ENCODE assay signal across 19 mouse cellular contexts in the genomic region with DNA sequence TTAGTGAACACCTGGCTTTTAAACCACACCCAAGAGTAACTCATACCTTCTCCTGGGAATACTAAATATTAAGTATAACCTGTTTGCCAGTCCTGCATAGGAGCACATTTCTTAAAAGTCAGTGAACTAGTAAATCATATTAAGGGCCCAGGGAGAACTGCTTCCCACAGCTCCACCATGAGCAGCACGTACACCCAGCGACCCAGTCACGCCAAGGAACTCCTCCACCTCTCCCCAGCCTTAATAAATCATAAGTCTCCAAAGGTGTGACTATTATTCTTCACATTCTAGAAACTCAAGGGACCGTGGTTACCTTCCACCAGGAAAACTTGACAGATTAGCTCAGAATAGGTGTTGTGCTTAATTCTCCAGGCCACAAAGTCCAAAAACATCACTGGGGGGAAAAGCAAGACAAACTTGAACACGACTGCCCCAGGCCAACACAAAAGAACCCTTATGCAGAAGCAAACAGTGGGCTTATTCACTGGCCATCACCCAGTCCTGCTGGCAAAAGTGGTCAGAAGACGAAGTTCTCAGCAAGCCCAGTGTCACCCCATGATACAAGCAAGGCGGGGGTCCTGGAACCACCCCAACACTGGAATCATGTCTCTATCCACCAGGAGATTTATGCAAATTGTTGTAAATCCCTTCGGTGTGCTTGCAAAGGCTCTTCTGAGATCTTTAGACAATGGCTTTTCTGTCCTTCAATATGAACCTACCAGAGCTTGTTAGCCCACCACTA. TPM values are rescaled to one million over a fixed set of nuclear protein-coding genes. Genes with fewer than 3 reads are reported as not detected.
A peak's percentile ranks its signal among the peaks of the same experiment; 100 is the strongest.
DNase-seq lines count a peak whose midpoint lies in the region; ATAC-seq and TF ChIP-seq lines count a peak whose summit lies in the region.
"Had no signal": no experiment of that assay in that cellular context is flagged by ENCODE, and none has a peak within 500 bp of the region (broad histone marks: within the 10 kb centered on the region; RNA-seq: fewer than 3 reads in every experiment).

No protein-coding gene starts in this region.

- H3K9me3 ChIP-seq in limb, embryonic 12.5 days, result no peaks in the 10 kb centered on the region
- H3K9me3 ChIP-seq: hindbrain, embryonic 10.5 days; midbrain, embryonic 12.5 days had no signal

- no peaks in the 10 kb centered on the region for H3K27me3 ChIP-seq in limb, embryonic 12.5 days
- H3K27me3 ChIP-seq: midbrain, embryonic 12.5 days; Patski had no signal

- no peak overlapping the region for H3K4me2 ChIP-seq in limb, embryonic 12.5 days
- H3K4me2 ChIP-seq: midbrain, embryonic 12.5 days had no signal

- peak; percentile 24 for DNase-seq in cerebellum, adult 11-12 months
- DNase-seq in cerebellum, postnatal 4 days (ENCODE audit: low spot score in 2 of 2), result no peak
- DNase-seq in layer of hippocampus, adult 2 months (ENCODE audit: low spot score in 2 of 2), result peak; percentile 21 to 45
- DNase-seq in layer of hippocampus, adult 9-10 months (ENCODE audit: low spot score), result no peak
- DNase-seq in cerebellum, adult 9-11 months, result peak; percentile 20
- no peak for DNase-seq in urinary bladder, postnatal 14 days (ENCODE audit: low spot score)
- DNase-seq: adrenal gland, postnatal 14 days; gastrocnemius, postnatal 36 days; kidney, adult 11 months; kidney, postnatal 10 days; liver had no signal

- no peaks in the 10 kb centered on the region for H3K36me3 ChIP-seq in limb, embryonic 12.5 days
- H3K36me3 ChIP-seq: midbrain, embryonic 12.5 days had no signal

- no peak overlapping the region for H3K9ac ChIP-seq in limb, embryonic 12.5 days (replicated peaks)
- H3K9ac ChIP-seq: midbrain, embryonic 12.5 days had no signal

- peaks cover 31% of the 10 kb centered on the region for H3K4me1 ChIP-seq in limb, embryonic 12.5 days (replicated peaks)
- H3K4me1 ChIP-seq: midbrain, embryonic 12.5 days had no signal

- ATAC-seq in limb, embryonic 12.5 days (ENCODE audit: insufficient number of reproducible peaks, insufficient read depth, low FRiP score, low TSS enrichment, low read depth), result no peak
- no peak for ATAC-seq in megakaryocyte progenitor cell, adult 5-6 weeks (replicated peaks; ENCODE audit: poor library complexity)
- ATAC-seq: CD4-positive, CD25-positive, alpha-beta regulatory T cell, adult 4 months; forebrain, embryonic 14.5 days; lung, postnatal 0 days; Patski had no signal

- no peak overlapping the region for H3K4me3 ChIP-seq in layer of hippocampus, adult 2 months
- no peak overlapping the region for H3K4me3 ChIP-seq in limb, embryonic 12.5 days (replicated peaks)
- H3K4me3 ChIP-seq: hindbrain, embryonic 10.5 days; midbrain, embryonic 12.5 days had no signal

- TF ChIP-seq CTCF in layer of hippocampus, adult 2 months (conservative IDR thresholded peaks at IDR 0.05), result no peak

- H3K27ac ChIP-seq in layer of hippocampus, adult 2 months, result peak overlapping the region; percentile 57
- peak overlapping the region; percentile 79 for H3K27ac ChIP-seq in limb, embryonic 12.5 days
- H3K27ac ChIP-seq: hindbrain, embryonic 10.5 days; midbrain, embryonic 12.5 days had no signal

- WGBS in limb, embryonic 12.5 days, result 65% methylated on average over 8 of the region's 8 CpGs

RNA-seq across cellular contexts. Expression of a gene that starts 25.2 kb away (rescaled TPM):
- 1 to 10 TPM; 3.4 to 3.7 TPM for total RNA-seq in layer of hippocampus, adult 2 months (2021)
- polyA plus RNA-seq in limb, embryonic 12.5 days (2016; fragmentation: Nextera tagmentation; extraction: Ambion mirVana), result 38.1 and 42.3 TPM in 2 replicates
- 25.0 and 27.5 TPM in 2 replicates for total RNA-seq in megakaryocyte progenitor cell, adult 5-6 weeks (2015)
- total RNA-seq in megakaryocyte progenitor cell, adult 5-6 weeks (2017), result 34.8 and 38.8 TPM in 2 replicates

Comparison
In these comparisons a context has a peak if more than half of its experiments do, and no peak if none do; other contexts are left out.
1. DNase-seq: peak in cerebellum, adult 11-12 months (single experiment), layer of hippocampus, adult 2 months (2 of 2) and cerebellum, adult 9-11 months (single experiment); none in cerebellum, postnatal 4 days (0 of 2), layer of hippocampus, adult 9-10 months (single experiment) and urinary bladder, postnatal 14 days (single experiment).
2. RNA of a gene that starts 25.2 kb away (total RNA-seq): 25.0 to 38.8 TPM in megakaryocyte progenitor cell, adult 5-6 weeks; 3.4 to 3.7 TPM in layer of hippocampus, adult 2 months; every median in the first group is over 4 times any median in the second.